Mouse (Mus musculus): ENCODE results near the gene Pdzd2.

DNA sequence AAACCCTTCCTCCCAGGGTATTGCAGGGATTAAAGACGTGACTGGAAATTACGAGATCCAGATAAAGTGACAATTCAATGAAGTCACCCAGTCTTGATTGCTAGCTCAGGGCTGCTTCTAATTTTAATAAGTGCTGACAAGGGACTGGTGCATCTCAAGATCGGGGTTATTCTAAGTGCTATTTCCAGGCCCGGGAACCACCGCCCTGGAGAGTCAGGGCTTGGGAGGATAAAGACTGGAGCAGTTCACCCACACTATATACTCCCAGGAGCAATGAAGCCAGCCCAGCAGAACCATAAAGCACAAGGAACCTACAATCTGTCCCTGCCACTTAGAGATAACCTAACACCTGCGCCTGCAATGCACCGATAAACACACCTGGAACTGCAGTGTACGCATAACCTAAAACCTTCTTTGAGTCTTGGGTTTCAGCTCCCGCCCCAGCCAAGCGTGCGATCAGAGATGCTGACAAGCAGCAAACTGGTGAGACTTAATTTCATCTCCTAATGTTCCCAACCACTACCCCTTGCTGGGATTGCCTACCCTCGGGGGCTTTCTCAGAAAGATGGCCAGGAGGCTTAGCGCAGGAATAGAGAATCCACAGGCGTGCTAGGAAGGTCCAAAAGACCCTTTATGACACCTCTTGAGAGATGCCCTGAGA, 101.2 kb downstream of the Pdzd2 start:
- TF ChIP-seq CTCF (IDR thresholded peaks at IDR 0.05; ENCODE audit: control insufficient read depth, insufficient read depth, low read length) (no peak), POLR2A (IDR thresholded peaks at IDR 0.05; ENCODE audit: borderline replicate concordance, control insufficient read depth, low read depth, low read length) (no peak)

Measured in bone marrow, adult 2 months (tissue).